Mouse (Mus musculus) brown adipose tissue, adult 24 weeks (tissue): ENCODE results near the gene Sptbn1. TPM values are rescaled to one million over a fixed set of nuclear protein-coding genes. Genes with fewer than 3 reads are reported as not detected.

Experiments used
- polyA plus RNA-seq: library from polyadenylated mRNA; stranded (reverse); fragments of >200 nt; gene quantifications from 2 replicates; pipeline ENCODE4 v1.2.4, GENCODE M21; 2012; ENCODE audit not compliant: missing spikeins, insufficient read depth, insufficient read length

Sptbn1 gene
- polyA plus RNA-seq, 1 experiment, result 225 TPM

Other genes starting within 250 kb of the Sptbn1 start
- gene Eml6, start 242.1 kb downstream of the Sptbn1 start, polyA plus RNA-seq, result 1.2 and 1.3 TPM in 2 replicates
- not detected in 2 replicates for gene 4930505A04Rik, start 203.7 kb upstream of the Sptbn1 start, polyA plus RNA-seq